Mouse (Mus musculus): ENCODE data around the gene 4930524B15Rik. TPM values are rescaled to one million over a fixed set of nuclear protein-coding genes. Genes with fewer than 3 reads are reported as not detected.

4930524B15Rik gene
- polyA plus RNA-seq, 1 experiment = not detected

DNA sequence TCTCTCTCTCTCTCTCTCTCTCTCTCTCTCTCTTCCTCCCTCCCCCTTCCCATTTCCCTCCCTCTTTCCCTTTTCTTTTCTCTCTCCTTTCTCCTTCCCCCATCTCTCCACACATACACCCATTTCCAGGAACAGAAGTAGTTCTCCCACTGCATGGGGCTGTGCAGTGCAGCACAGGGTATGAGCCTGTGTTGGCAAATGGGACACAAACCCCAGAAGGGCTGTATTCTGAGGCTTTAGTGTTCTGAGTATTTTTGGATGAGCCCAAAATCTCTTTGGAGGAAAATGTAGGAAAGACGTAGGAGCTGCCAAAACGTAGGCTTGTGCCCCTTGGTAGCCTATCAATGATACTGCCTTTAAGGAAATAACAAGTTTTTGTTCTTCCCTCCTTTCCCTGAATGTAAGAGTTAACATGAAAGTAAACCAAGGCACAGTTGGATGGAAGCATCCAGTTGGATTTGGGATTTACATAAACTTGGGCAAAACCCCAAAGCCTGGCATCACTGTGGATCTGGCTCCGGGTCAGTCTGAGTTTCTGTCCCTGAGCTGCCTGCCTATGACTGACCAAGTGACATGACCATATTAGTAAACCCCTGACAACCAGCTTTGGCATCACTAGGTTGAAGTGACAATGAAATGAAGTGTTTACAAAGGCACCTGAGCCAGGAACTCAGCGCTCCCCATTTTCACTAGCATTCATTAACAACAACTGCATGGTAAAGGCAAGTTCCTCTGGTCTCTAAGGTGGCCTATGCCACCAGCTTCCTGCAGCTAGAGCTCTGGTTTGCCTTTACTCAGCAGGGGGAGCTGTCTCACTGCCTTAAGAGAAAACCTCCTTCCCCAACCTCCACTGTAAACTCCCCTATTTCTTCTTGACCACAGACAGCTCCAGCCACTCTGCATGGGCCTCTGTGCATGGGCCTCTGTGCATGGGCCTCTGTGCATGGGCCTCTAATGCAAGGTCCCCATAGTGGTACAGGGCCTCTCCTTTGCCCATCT lies 23.5 kb upstream of the 4930524B15Rik start:
- TF ChIP-seq CTCF (conservative IDR thresholded peaks at IDR 0.05; ENCODE audit: insufficient read depth, insufficient read length, low read depth, low read length) (peak; percentile 42), POLR2A (IDR thresholded peaks at IDR 0.05; ENCODE audit: low read depth, low read length) (no peak)
- H3K27me3 ChIP-seq (replicated peaks; ENCODE audit: control insufficient read depth, insufficient read depth, low read length) = no peaks in the 10 kb centered on the region
- H3K4me3 ChIP-seq (ENCODE audit: insufficient read depth, low read depth, low read length) = no peak overlapping the region
- no peak overlapping the region for H3K27ac ChIP-seq (ENCODE audit: insufficient read depth, low read depth, low read length)
- H3K4me1 ChIP-seq (ENCODE audit: control insufficient read depth, insufficient read depth, low read length) = no peaks in the 10 kb centered on the region
- H3K36me3 ChIP-seq (ENCODE audit: control insufficient read depth, insufficient read depth, low read length) = no peaks in the 10 kb centered on the region
- no peak for DNase-seq
- 90% methylated on average over 4 of the region's 4 CpGs for WGBS

DNA sequence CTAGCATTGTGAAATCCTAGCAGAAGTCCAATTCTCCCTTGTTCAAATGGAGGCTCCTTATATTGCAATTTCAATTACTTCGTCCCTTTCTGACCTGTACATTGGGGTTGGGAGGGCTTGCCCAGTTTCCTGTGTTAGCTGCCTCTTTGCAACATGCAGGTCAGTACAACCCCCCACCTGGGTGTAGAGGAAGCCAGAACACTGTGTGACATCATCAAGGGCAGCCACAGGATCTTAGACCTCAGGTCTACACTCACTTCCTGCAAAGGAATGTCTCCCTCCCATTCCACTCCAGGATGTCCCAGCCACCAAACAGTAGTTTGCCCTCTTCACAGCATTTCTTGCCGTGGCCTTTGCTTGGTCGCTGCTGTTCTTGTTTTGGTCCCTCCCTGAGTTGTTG lies 19.9 kb upstream of the 4930524B15Rik start:
- H3K4me1 ChIP-seq (ENCODE audit: control insufficient read depth, insufficient read depth, low read length) = peaks cover 3% of the 10 kb centered on the region; the same call in 1 of the 2 replicates
- WGBS = 82% methylated on average over 3 of the region's 3 CpGs

DNA sequence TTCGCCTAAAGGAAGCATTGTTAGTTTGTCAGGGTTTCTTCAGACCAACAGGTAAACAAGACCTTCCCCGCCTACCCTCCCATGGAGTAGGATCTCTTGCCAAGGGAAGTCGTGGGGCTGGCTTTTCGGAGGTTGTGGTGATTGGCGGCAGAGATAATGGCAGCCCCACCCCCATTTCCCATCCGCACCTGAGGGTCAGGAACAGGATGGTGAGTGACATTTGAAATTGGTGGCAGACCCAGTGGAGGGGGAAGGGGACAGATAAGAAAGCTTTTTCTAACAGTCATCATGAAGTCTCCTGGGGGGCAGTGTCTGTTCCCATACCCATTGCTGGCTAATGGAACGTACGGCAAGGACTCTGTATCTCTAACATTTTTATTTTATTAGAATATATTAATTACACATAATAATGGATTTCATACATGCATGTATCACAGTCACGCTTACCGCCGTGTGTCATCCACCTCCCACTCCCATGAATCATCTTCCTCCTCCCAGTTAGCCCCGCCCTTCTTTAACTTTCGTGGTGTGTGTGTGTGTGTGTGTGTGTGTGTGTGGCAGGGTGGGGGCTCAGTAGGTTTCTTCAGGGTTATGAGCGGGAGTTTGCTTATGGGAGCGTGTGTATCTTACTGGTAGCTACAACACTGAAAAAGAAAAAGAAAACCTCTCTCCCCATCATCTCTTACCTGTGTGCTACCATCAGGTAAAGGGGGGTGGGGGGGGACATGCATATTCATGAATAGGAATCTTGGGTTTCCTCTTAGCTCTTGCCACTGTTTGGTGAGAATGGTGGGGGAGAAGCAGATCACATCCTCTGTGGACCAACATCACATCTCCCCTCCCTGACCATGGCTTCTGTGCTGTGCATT lies 16.7 kb upstream of the 4930524B15Rik start:
- no peak for DNase-seq
- H3K4me3 ChIP-seq (ENCODE audit: insufficient read depth, low read depth, low read length) = peak overlapping the region; percentile 38
- TF ChIP-seq CTCF (conservative IDR thresholded peaks at IDR 0.05; ENCODE audit: insufficient read depth, insufficient read length, low read depth, low read length) (no peak), POLR2A (IDR thresholded peaks at IDR 0.05; ENCODE audit: low read depth, low read length) (no peak)
- H3K36me3 ChIP-seq (ENCODE audit: control insufficient read depth, insufficient read depth, low read length) = no peaks in the 10 kb centered on the region
- H3K27me3 ChIP-seq (replicated peaks; ENCODE audit: control insufficient read depth, insufficient read depth, low read length) = no peaks in the 10 kb centered on the region
- WGBS = 48% methylated on average over 15 of the region's 15 CpGs
- H3K27ac ChIP-seq (ENCODE audit: insufficient read depth, low read depth, low read length) = no peak overlapping the region
- peaks cover 3% of the 10 kb centered on the region; the same call in 1 of the 2 replicates for H3K4me1 ChIP-seq (ENCODE audit: control insufficient read depth, insufficient read depth, low read length)

More for the DNA sequence above, 19.9 kb upstream of the 4930524B15Rik start:
- no peak overlapping the region for H3K4me3 ChIP-seq (ENCODE audit: insufficient read depth, low read depth, low read length)
- no peak for DNase-seq
- H3K27me3 ChIP-seq (replicated peaks; ENCODE audit: control insufficient read depth, insufficient read depth, low read length) = no peaks in the 10 kb centered on the region
- no peaks in the 10 kb centered on the region for H3K36me3 ChIP-seq (ENCODE audit: control insufficient read depth, insufficient read depth, low read length)
- H3K27ac ChIP-seq (ENCODE audit: insufficient read depth, low read depth, low read length) = no peak overlapping the region
- no peak for TF ChIP-seq CTCF (conservative IDR thresholded peaks at IDR 0.05; ENCODE audit: insufficient read depth, insufficient read length, low read depth, low read length)
- TF ChIP-seq POLR2A (IDR thresholded peaks at IDR 0.05; ENCODE audit: low read depth, low read length) = no peak

DNA sequence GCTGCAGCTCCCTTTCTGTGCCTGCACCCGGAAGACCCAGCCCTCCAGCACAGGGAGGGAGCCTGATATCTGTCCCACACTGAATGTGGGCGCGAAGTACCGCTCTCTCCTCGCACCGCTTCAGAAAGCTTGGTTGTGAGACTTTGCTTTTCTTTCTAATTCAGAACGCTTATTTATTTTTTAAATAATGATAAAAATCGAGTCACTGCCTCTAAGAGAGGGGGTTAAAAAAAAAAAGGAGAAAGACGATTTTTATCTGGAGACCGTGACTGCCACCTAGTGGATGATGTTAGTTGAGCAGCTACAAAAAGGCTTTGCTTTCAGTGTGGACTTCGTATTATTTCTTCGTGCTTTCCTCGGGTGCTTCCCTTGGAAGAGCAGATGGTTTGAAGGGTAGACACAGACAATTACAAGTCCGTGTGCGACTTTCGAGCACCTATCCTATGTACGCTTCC lies 16.0 kb upstream of the 4930524B15Rik start:
- Histone ChIP-seq H3K27ac (ENCODE audit: insufficient read depth, low read depth, low read length) (no peak overlapping the region), H3K27me3 (replicated peaks; ENCODE audit: control insufficient read depth, insufficient read depth, low read length) (no peaks in the 10 kb centered on the region), H3K4me1 (ENCODE audit: control insufficient read depth, insufficient read depth, low read length) (peaks cover 3% of the 10 kb centered on the region; the same call in 1 of the 2 replicates), H3K4me3 (ENCODE audit: insufficient read depth, low read depth, low read length) (peak overlapping the region; percentile 38), H3K36me3 (ENCODE audit: control insufficient read depth, insufficient read depth, low read length) (no peaks in the 10 kb centered on the region)
- 2% methylated on average over 17 of the region's 17 CpGs for WGBS
- TF ChIP-seq CTCF (conservative IDR thresholded peaks at IDR 0.05; ENCODE audit: insufficient read depth, insufficient read length, low read depth, low read length) = peak; percentile 36
- TF ChIP-seq POLR2A (IDR thresholded peaks at IDR 0.05; ENCODE audit: low read depth, low read length) = no peak
- peak; percentile 78 for DNase-seq

DNA sequence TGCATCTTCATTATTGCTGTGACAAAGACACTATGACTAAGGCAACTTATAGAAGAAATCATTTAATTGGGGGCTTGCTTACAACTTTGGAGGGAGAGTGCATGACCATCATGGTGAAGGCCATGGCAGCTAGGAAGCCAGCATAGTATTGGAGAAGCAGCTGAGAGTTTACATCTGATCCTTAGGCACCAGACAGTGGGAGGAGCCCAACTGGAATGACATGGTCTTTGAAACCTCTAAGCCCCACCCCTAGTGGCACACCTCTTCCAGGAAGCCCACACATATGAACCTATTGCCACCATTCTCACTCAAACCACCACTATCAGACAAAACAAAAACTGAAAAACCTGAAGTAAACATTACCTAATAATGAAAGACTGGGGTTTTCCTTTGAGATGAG lies 5.3 kb upstream of the 4930524B15Rik start:
- H3K27me3 ChIP-seq (replicated peaks; ENCODE audit: control insufficient read depth, insufficient read depth, low read length) = no peaks in the 10 kb centered on the region
- H3K36me3 ChIP-seq (ENCODE audit: control insufficient read depth, insufficient read depth, low read length) = no peaks in the 10 kb centered on the region
- no peaks in the 10 kb centered on the region for H3K4me1 ChIP-seq (ENCODE audit: control insufficient read depth, insufficient read depth, low read length)
- no peak for TF ChIP-seq POLR2A (IDR thresholded peaks at IDR 0.05; ENCODE audit: low read depth, low read length)
- H3K4me3 ChIP-seq (ENCODE audit: insufficient read depth, low read depth, low read length) = no peak overlapping the region
- DNase-seq = no peak
- no peak overlapping the region for H3K27ac ChIP-seq (ENCODE audit: insufficient read depth, low read depth, low read length)

DNA sequence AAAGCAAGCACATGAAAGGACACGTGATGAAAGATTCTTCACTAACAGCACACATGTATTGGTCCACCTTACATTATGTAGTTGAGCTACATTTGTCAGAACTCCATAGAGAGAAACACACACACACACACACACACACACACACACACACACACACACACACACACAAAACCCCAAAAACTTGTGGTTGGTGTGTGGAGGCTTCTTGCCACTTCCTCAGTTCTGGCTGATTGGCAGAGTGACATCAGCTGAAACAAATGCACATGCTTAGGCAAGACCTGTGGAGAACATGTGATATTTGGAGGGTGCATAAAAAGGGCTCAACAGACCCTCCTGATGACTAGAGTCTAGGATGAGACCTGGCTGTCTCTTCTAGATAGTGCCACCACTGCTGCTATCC lies 1.4 kb upstream of the 4930524B15Rik start:
- no peak overlapping the region for H3K27ac ChIP-seq (ENCODE audit: insufficient read depth, low read depth, low read length)
- H3K27me3 ChIP-seq (replicated peaks; ENCODE audit: control insufficient read depth, insufficient read depth, low read length) = no peaks in the 10 kb centered on the region
- H3K4me3 ChIP-seq (ENCODE audit: insufficient read depth, low read depth, low read length) = no peak overlapping the region
- 91% methylated on average over 1 of the region's 1 CpGs for WGBS
- no peak for DNase-seq
- TF ChIP-seq CTCF (conservative IDR thresholded peaks at IDR 0.05; ENCODE audit: insufficient read depth, insufficient read length, low read depth, low read length) (no peak), POLR2A (IDR thresholded peaks at IDR 0.05; ENCODE audit: low read depth, low read length) (no peak)
- no peaks in the 10 kb centered on the region for H3K36me3 ChIP-seq (ENCODE audit: control insufficient read depth, insufficient read depth, low read length)
- H3K4me1 ChIP-seq (ENCODE audit: control insufficient read depth, insufficient read depth, low read length) = no peaks in the 10 kb centered on the region
